Comparison of ENCODE assay signal across 8 mouse cellular contexts in the genomic region with DNA sequence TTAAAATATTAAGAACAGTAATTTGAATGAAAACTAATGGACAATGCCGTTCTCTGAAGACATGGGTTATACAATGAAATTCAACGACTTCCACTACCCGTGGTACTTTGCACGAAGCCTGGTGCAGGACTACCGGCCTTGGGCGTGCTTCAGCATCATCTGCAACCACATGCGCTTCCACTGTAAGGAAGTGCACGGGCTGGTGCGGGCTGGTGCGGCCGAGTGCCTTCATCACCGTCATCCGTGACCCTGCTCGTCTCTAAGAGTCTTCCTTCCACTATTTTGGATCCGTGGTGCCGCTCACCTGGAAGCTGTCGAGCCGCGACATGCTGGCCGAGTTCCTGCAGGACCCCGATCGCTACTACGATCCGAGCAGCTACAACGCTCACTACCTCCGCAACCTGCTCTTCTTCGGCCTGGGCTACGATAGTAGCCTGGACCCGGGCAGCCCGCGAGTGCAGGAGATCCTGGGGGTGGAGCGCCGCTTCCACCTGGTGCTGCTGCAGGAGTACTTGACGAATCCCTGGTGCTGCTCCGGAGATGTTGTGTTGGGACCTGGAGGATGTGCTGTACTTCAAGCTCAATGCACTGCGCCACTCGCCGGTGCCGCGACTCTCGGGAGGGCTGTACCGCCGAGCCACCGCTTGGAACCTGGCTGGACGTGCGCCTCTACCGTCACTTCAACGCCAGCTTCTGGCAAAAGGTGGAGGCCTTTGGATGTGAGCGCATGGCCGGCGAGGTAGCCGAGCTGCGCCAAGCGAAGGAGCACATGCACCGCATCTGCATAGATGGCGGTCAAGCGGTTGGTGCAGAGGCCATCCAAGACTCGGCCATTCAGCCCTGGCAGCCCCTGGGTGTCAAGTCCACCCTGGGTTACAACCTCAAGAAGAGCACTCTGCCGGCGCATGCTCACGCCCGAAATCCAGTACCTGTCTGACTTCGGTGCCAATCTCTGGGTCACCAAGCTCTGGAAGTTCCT. TPM values are rescaled to one million over a fixed set of nuclear protein-coding genes. Genes with fewer than 3 reads are reported as not detected.
A peak's percentile ranks its signal among the peaks of the same experiment; 100 is the strongest.
DNase-seq lines count a peak whose midpoint lies in the region; ATAC-seq and TF ChIP-seq lines count a peak whose summit lies in the region.

No protein-coding gene starts in this region.

- no peaks in the 10 kb centered on the region for H3K27me3 ChIP-seq in testis, adult 2 months (ENCODE audit: control insufficient read depth, insufficient read depth, low read length)
- peaks cover 22% of the 10 kb centered on the region for H3K27me3 ChIP-seq in hindbrain, embryonic 11.5 days (ENCODE audit: control insufficient read depth, insufficient read depth, low read length)
- H3K27me3 ChIP-seq in liver, embryonic 16.5 days (ENCODE audit: control insufficient read depth, insufficient read depth, low read depth, low read length): peaks cover 3% of the 10 kb centered on the region
- H3K27me3 ChIP-seq in stomach, postnatal 0 days (ENCODE audit: control insufficient read depth, insufficient read depth, low read length): no peaks in the 10 kb centered on the region

- no peak for TF ChIP-seq CTCF in testis, adult 2 months (IDR thresholded peaks at IDR 0.05; ENCODE audit: control insufficient read depth, insufficient read depth, insufficient replicate concordance, low read depth, low read length)
- peak; percentile 35; the same call in 1 of the 2 replicates for TF ChIP-seq CTCF in stomach, postnatal 0 days (IDR thresholded peaks at IDR 0.05; ENCODE audit: low read depth)

- peak; percentile 69 for ATAC-seq in hindbrain, embryonic 11.5 days (ENCODE audit: low FRiP score)
- ATAC-seq in liver, embryonic 16.5 days (ENCODE audit: low read depth): no peak
- ATAC-seq in stomach, postnatal 0 days (ENCODE audit: low FRiP score, low TSS enrichment): no peak

- H3K9me3 ChIP-seq in hindbrain, embryonic 11.5 days (ENCODE audit: control insufficient read depth, low read length): no peaks in the 10 kb centered on the region
- no peaks in the 10 kb centered on the region for H3K9me3 ChIP-seq in liver, embryonic 16.5 days (replicated peaks; ENCODE audit: control insufficient read depth, low read length)
- H3K9me3 ChIP-seq in stomach, postnatal 0 days (ENCODE audit: control insufficient read depth, low read length): no peaks in the 10 kb centered on the region

- peak; percentile 13 for DNase-seq in adrenal gland, adult 2 months
- DNase-seq in adrenal gland, adult 18-20 months (ENCODE audit: low spot score in 2 of 2): no peak
- no peak for DNase-seq in testis, postnatal 10 days (ENCODE audit: low spot score)
- peak; percentile 58 for DNase-seq in hindbrain, embryonic 11.5 days (ENCODE audit: low spot score)
- DNase-seq in stomach, postnatal 0 days (ENCODE audit: low spot score): peak; percentile 44
- no peak for DNase-seq in layer of hippocampus, adult 8-10 months (ENCODE audit: low spot score in 2 of 2)

- H3K4me2 ChIP-seq in hindbrain, embryonic 11.5 days (replicated peaks; ENCODE audit: low read depth, low read length): peak overlapping the region; percentile 79
- H3K4me2 ChIP-seq in liver, embryonic 16.5 days (ENCODE audit: low read depth, low read length): peak overlapping the region; percentile 87
- peak overlapping the region; percentile 50 for H3K4me2 ChIP-seq in stomach, postnatal 0 days (replicated peaks; ENCODE audit: low read depth)

- H3K36me3 ChIP-seq in testis, adult 2 months (ENCODE audit: control insufficient read depth, insufficient read depth, low read length): no peaks in the 10 kb centered on the region
- no peaks in the 10 kb centered on the region for H3K36me3 ChIP-seq in hindbrain, embryonic 11.5 days (ENCODE audit: control insufficient read depth, insufficient read depth, low read length)
- H3K36me3 ChIP-seq in liver, embryonic 16.5 days (ENCODE audit: control insufficient read depth, insufficient read depth): no peaks in the 10 kb centered on the region
- H3K36me3 ChIP-seq in stomach, postnatal 0 days (ENCODE audit: control insufficient read depth, insufficient read depth, low read length): no peaks in the 10 kb centered on the region

- peak overlapping the region; percentile 57 for H3K4me3 ChIP-seq in testis, adult 2 months (ENCODE audit: control insufficient read depth, low read depth, low read length)
- peak overlapping the region; percentile 39 for H3K4me3 ChIP-seq in hindbrain, embryonic 11.5 days (ENCODE audit: low read depth, low read length)
- H3K4me3 ChIP-seq in liver, embryonic 16.5 days (ENCODE audit: low read depth, low read length): peak overlapping the region; percentile 69
- peak overlapping the region; percentile 28 for H3K4me3 ChIP-seq in stomach, postnatal 0 days (ENCODE audit: low read depth, low read length)

- peaks cover 11% of the 10 kb centered on the region; the same call in 1 of the 2 replicates for H3K4me1 ChIP-seq in testis, adult 2 months (ENCODE audit: control insufficient read depth, insufficient read depth, low read length)
- no peaks in the 10 kb centered on the region for H3K4me1 ChIP-seq in hindbrain, embryonic 11.5 days (replicated peaks; ENCODE audit: control insufficient read depth, insufficient read depth, low read length)
- peaks cover 52% of the 10 kb centered on the region for H3K4me1 ChIP-seq in liver, embryonic 16.5 days (ENCODE audit: control insufficient read depth, low read depth, low read length)
- no peaks in the 10 kb centered on the region for H3K4me1 ChIP-seq in stomach, postnatal 0 days (replicated peaks; ENCODE audit: control insufficient read depth, insufficient read depth)

- TF ChIP-seq POLR2A in testis, adult 2 months (IDR thresholded peaks at IDR 0.05; ENCODE audit: control insufficient read depth, low read depth, low read length): no peak

- TF ChIP-seq EP300 in stomach, postnatal 0 days (optimal IDR thresholded peaks at IDR 0.05): no peak

- H3K9ac ChIP-seq in hindbrain, embryonic 11.5 days (ENCODE audit: low read depth, low read length): peak overlapping the region; percentile 33
- H3K9ac ChIP-seq in liver, embryonic 16.5 days (ENCODE audit: low read depth, low read length): peak overlapping the region; percentile 74
- H3K9ac ChIP-seq in stomach, postnatal 0 days (ENCODE audit: low read length): no peak overlapping the region

- WGBS in hindbrain, embryonic 11.5 days: 4% methylated on average over 63 of the region's 63 CpGs
- WGBS in liver, embryonic 16.5 days (ENCODE audit: insufficient replicate concordance): 6% methylated on average over 63 of the region's 63 CpGs
- WGBS in stomach, postnatal 0 days: 5% methylated on average over 63 of the region's 63 CpGs

- no peak overlapping the region for H3K27ac ChIP-seq in testis, adult 2 months (ENCODE audit: control insufficient read depth, insufficient read depth, low read depth, low read length)
- no peak overlapping the region for H3K27ac ChIP-seq in hindbrain, embryonic 11.5 days (ENCODE audit: low read depth, low read length)
- peak overlapping the region; percentile 84 for H3K27ac ChIP-seq in liver, embryonic 16.5 days (ENCODE audit: low read length)
- no peak overlapping the region for H3K27ac ChIP-seq in stomach, postnatal 0 days (replicated peaks)

RNA-seq across cellular contexts. Expression of gene Cpeb3, which starts 25.4 kb away (rescaled TPM):
- total RNA-seq in adrenal gland, adult 2 months (2021): 10 to 100 TPM; 17.0 to 17.2 TPM
- polyA plus RNA-seq in adrenal gland, adult 2 months (2012; rRNA removed): 26.4 and 31.4 TPM in 2 replicates
- 10 to 100 TPM; 14.4 to 15.5 TPM for total RNA-seq in adrenal gland, adult 18-20 months (2021)
- polyA plus RNA-seq in testis, adult 2 months (2012; rRNA removed): 86.5 and 93.6 TPM in 2 replicates
- polyA plus RNA-seq in hindbrain, embryonic 11.5 days (2014; fragmentation: Nextera tagmentation; extraction: Ambion mirVana): 2.4 and 4.9 TPM in 2 replicates
- polyA plus RNA-seq in liver, embryonic 16.5 days (2015; fragmentation: Nextera tagmentation; extraction: Ambion mirVana): 3.7 and 3.8 TPM in 2 replicates
- polyA plus RNA-seq in stomach, postnatal 0 days (2015; fragmentation: Nextera tagmentation; extraction: Ambion mirVana): 1.2 and 1.3 TPM in 2 replicates
- total RNA-seq in layer of hippocampus, adult 8-10 months (2022): 10 to 100 TPM; 66.9 to 88.1 (median 79.8) TPM

RNA-seq across cellular contexts. Expression of gene March5, which starts 26.5 kb away (rescaled TPM):
- 100 to 1,000 TPM in 1 of 2 experiments, 10 to 100 TPM in 1; 97.0 to 117 TPM for total RNA-seq in adrenal gland, adult 2 months (2021)
- polyA plus RNA-seq in adrenal gland, adult 2 months (2012; rRNA removed): 42.9 and 77.8 TPM in 2 replicates
- total RNA-seq in adrenal gland, adult 18-20 months (2021): 100 to 1,000 TPM; 116 to 137 TPM
- 27.5 and 31.2 TPM in 2 replicates for polyA plus RNA-seq in testis, adult 2 months (2012; rRNA removed)
- 152 and 157 TPM in 2 replicates for polyA plus RNA-seq in hindbrain, embryonic 11.5 days (2014; fragmentation: Nextera tagmentation; extraction: Ambion mirVana)
- 143 and 145 TPM in 2 replicates for polyA plus RNA-seq in liver, embryonic 16.5 days (2015; fragmentation: Nextera tagmentation; extraction: Ambion mirVana)
- 49.9 and 50.0 TPM in 2 replicates for polyA plus RNA-seq in stomach, postnatal 0 days (2015; fragmentation: Nextera tagmentation; extraction: Ambion mirVana)
- 10 to 100 TPM; 79.2 to 86.5 (median 81.1) TPM for total RNA-seq in layer of hippocampus, adult 8-10 months (2022)

Comparison
In these comparisons a context has a peak if more than half of its experiments do, and no peak if none do; other contexts are left out.
1. DNase-seq: peak in adrenal gland, adult 2 months (single experiment), hindbrain, embryonic 11.5 days (single experiment) and stomach, postnatal 0 days (single experiment); none in adrenal gland, adult 18-20 months (0 of 2), testis, postnatal 10 days (single experiment) and layer of hippocampus, adult 8-10 months (0 of 2).
2. Peak in every context shown above with its lines, with median percentiles within 50 percentile points of each other: H3K4me3 ChIP-seq and H3K4me2 ChIP-seq.